Mouse (Mus musculus) heart, embryonic 13.5 days (tissue): ENCODE results near the gene Shkbp1. TPM values are rescaled to one million over a fixed set of nuclear protein-coding genes. Genes with fewer than 3 reads are reported as not detected.

Experiments
- polyA plus RNA-seq: library from polyadenylated mRNA; unstranded; fragments of >200 nt; fragmentation: Nextera tagmentation; extraction: Ambion mirVana; gene quantifications from 2 replicates; pipeline ENCODE4 v1.2.1, GENCODE M21; 2015

Gene Shkbp1
- polyA plus RNA-seq, 1 experiment from 2014 or later = 32.2 TPM

Other genes starting within 250 kb of the Shkbp1 start
- gene Cyp2f2, start 236.1 kb downstream of the Shkbp1 start, polyA plus RNA-seq = not detected in 2 replicates
- 0.12 TPM in 1 of 2 replicates, not detected in the other for gene Cyp2t4, start 202.3 kb downstream of the Shkbp1 start, polyA plus RNA-seq
- 48.1 and 52.7 TPM in 2 replicates for gene Egln2, start 189.2 kb downstream of the Shkbp1 start, polyA plus RNA-seq
- 48.6 and 48.8 TPM in 2 replicates for gene Rab4b, start 177.1 kb downstream of the Shkbp1 start, polyA plus RNA-seq
- 0.31 TPM in 1 of 2 replicates, not detected in the other for gene Gm21983, start 174.9 kb downstream of the Shkbp1 start, polyA plus RNA-seq
- gene Mia, start 174.9 kb downstream of the Shkbp1 start, polyA plus RNA-seq = 4.3 and 4.8 TPM in 2 replicates
- gene BC024978, start 160.2 kb downstream of the Shkbp1 start, polyA plus RNA-seq = 2.9 and 3.1 TPM in 2 replicates
- gene Snrpa, start 159.7 kb downstream of the Shkbp1 start, polyA plus RNA-seq = 158 TPM in 2 replicates
- 2.3 and 3.3 TPM in 2 replicates for gene Itpkc, start 127.4 kb downstream of the Shkbp1 start, polyA plus RNA-seq
- gene Coq8b, start 123.0 kb downstream of the Shkbp1 start, polyA plus RNA-seq = 10.2 and 12.0 TPM in 2 replicates
- 8.3 and 8.8 TPM in 2 replicates for gene Numbl, start 97.6 kb downstream of the Shkbp1 start, polyA plus RNA-seq
- gene Ltbp4, start 18.3 kb downstream of the Shkbp1 start, polyA plus RNA-seq = 51.3 and 53.3 TPM in 2 replicates
- gene Gm20479, start 1.4 kb upstream of the Shkbp1 start, polyA plus RNA-seq = 0.83 and 0.90 TPM in 2 replicates
- gene Sptbn4, start 91.7 kb upstream of the Shkbp1 start, polyA plus RNA-seq = 0.13 and 0.23 TPM in 2 replicates
- 84.7 and 89.0 TPM in 2 replicates for gene Blvrb, start 92.0 kb upstream of the Shkbp1 start, polyA plus RNA-seq
- gene Sertad3, start 117.7 kb upstream of the Shkbp1 start, polyA plus RNA-seq = 21.1 and 23.2 TPM in 2 replicates
- gene Sertad1, start 130.9 kb upstream of the Shkbp1 start, polyA plus RNA-seq = 32.3 and 37.1 TPM in 2 replicates
- gene Prx, start 143.3 kb upstream of the Shkbp1 start, polyA plus RNA-seq = 2.0 and 2.1 TPM in 2 replicates
- 0.20 and 0.36 TPM in 2 replicates for gene Hipk4, start 167.2 kb upstream of the Shkbp1 start, polyA plus RNA-seq
- 62.5 and 65.9 TPM in 2 replicates for gene Pld3, start 197.2 kb upstream of the Shkbp1 start, polyA plus RNA-seq
- 30.6 and 34.5 TPM in 2 replicates for gene 2310022A10Rik, start 197.2 kb upstream of the Shkbp1 start, polyA plus RNA-seq
- gene Akt2, start 235.5 kb upstream of the Shkbp1 start, polyA plus RNA-seq = 72.7 and 73.4 TPM in 2 replicates